8 mouse cellular contexts compared by ENCODE assay signal in the genomic region with DNA sequence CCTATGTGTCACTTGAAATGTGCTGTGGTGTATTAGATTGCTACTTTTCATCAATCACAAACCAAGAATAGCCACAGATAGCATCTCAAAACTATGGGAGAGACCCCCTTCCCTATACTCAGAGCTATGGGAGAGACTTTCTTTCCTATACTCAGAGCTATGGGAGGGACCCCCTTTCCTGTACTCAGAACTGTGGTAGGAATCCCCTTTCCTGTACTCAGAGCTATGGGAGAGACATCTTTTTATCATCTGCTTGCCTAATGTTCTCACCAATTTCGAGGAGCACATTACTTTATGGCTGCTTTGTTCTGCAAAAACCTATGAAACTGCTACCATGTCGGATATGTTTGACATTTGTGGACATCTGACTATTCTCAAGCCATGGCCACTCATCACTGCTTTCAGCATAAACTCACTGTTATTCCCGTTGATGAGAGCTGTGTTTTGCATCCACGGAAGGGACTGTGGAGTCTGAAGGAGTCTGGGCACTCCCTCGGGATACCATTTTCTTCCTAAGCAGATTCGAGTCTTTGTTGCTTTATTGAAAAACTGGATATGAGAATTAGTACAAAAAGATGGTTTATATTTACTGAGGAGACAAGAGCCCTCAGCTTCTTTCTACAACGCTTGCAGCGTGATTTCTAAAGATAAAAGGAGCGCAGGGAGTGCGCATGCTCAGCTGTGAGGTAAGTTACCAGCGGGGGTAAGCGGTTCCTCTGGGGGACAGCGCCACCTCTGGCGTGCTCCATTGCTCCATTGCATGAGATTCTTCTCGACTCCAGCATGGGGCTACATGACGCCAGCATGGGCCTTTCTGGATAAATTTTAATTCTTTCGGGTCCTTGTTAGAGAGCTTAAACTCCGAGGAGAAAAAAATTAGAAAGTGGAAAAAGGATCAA. TPM values are rescaled to one million over a fixed set of nuclear protein-coding genes. Genes with fewer than 3 reads are reported as not detected.
DNase-seq lines count a peak whose midpoint lies in the region; ATAC-seq and TF ChIP-seq lines count a peak whose summit lies in the region.

No protein-coding gene starts in this region.

- no peaks in the 10 kb centered on the region for H3K9me3 ChIP-seq in MEL (replicated peaks; ENCODE audit: insufficient read depth, low read length)
- H3K9me3 ChIP-seq in hindbrain, embryonic 10.5 days = no peaks in the 10 kb centered on the region
- H3K9me3 ChIP-seq in lung, postnatal 0 days (ENCODE audit: low read length) = no peaks in the 10 kb centered on the region

- TF ChIP-seq EP300 in MEL (IDR thresholded peaks at IDR 0.05; ENCODE audit: low read depth in 1 of 2, low read length in 2 of 2) = no peak
- TF ChIP-seq EP300 in lung, postnatal 0 days (IDR thresholded peaks at IDR 0.05) = no peak

- H3K36me3 ChIP-seq in MEL (ENCODE audit: control insufficient read depth in 1 of 2, insufficient read depth in 2 of 2, low read length in 2 of 2) = peaks cover 0 to 7% of the 10 kb centered on the region in 2 experiments; a peak in 2 of 4 replicates
- no peaks in the 10 kb centered on the region for H3K36me3 ChIP-seq in hindbrain, embryonic 10.5 days
- H3K36me3 ChIP-seq in lung, postnatal 0 days (ENCODE audit: insufficient read depth, low read length) = no peaks in the 10 kb centered on the region

- TF ChIP-seq RAD21 in MEL (IDR thresholded peaks at IDR 0.05; ENCODE audit: low read depth, low read length) = peak; percentile 81

- peak overlapping the region; percentile 49 to 66 for H3K4me3 ChIP-seq in MEL (ENCODE audit: control insufficient read depth in 1 of 2, insufficient read depth in 1 of 2, low read depth in 2 of 2, low read length in 2 of 2)
- H3K4me3 ChIP-seq in cerebellum, adult 2 months (replicated peaks; ENCODE audit: insufficient read depth, low read depth, low read length) = peak overlapping the region; percentile 54
- peak overlapping the region; percentile 42 for H3K4me3 ChIP-seq in hindbrain, embryonic 10.5 days
- H3K4me3 ChIP-seq in lung, postnatal 0 days (ENCODE audit: low read depth, low read length) = no peak overlapping the region

- peak in 1 of 2 experiments; percentile 40; a peak in 1 of 4 replicates for TF ChIP-seq POLR2A in MEL (IDR thresholded peaks at IDR 0.05; ENCODE audit: control insufficient read depth in 1 of 2, insufficient read depth in 1 of 2, low read depth in 1 of 2, low read length in 2 of 2, poor library complexity in 1 of 2)
- TF ChIP-seq POLR2A in cerebellum, adult 2 months (IDR thresholded peaks at IDR 0.05; ENCODE audit: borderline replicate concordance, insufficient read depth, low read length) = peak; percentile 46; the same call in 1 of the 2 replicates

- no peaks in the 10 kb centered on the region for H3K79me2 ChIP-seq in MEL (ENCODE audit: control insufficient read depth, insufficient read depth, low read length, poor library complexity)

- ATAC-seq in frontal cortex, adult (ENCODE audit: low TSS enrichment) = peak; percentile 99
- ATAC-seq in lung, postnatal 0 days = peak; percentile 70; the same call in 1 of the 2 replicates

- DNase-seq in MEL (ENCODE audit: low read depth, low spot score) = peak; percentile 95
- DNase-seq in cerebellum, adult 2 months = peak; percentile 74 to 75
- DNase-seq in hindbrain, embryonic 10.5 days (ENCODE audit: low spot score) = peak; percentile 79
- peak; percentile 58 to 72 for DNase-seq in layer of hippocampus, postnatal 14 days (ENCODE audit: low spot score in 2 of 2)
- peak; percentile 91 for DNase-seq in lung, postnatal 0 days (ENCODE audit: low spot score)
- DNase-seq in ovary, postnatal 36 days (ENCODE audit: low spot score) = peak; percentile 72
- DNase-seq in thymus, postnatal 10 days (ENCODE audit: low spot score in 2 of 2) = peak; percentile 53 to 86

- peak; percentile 86 to 97 (median 87) for TF ChIP-seq CTCF in MEL (IDR thresholded peaks at IDR 0.05 in 2 of 3, conservative IDR thresholded peaks at IDR 0.05 in 1 of 3; ENCODE audit: control insufficient read depth in 1 of 3, insufficient read depth in 1 of 3, low read depth in 2 of 3, low read length in 3 of 3, poor library complexity in 1 of 3, severe bottlenecking in 1 of 3)
- TF ChIP-seq CTCF in cerebellum, adult 2 months (IDR thresholded peaks at IDR 0.05; ENCODE audit: borderline replicate concordance, insufficient read depth, low read depth, low read length) = peak; percentile 89
- TF ChIP-seq CTCF in lung, postnatal 0 days (IDR thresholded peaks at IDR 0.05) = peak; percentile 85

- peak overlapping the region; percentile 34; the same call in 1 of the 2 replicates for H3K27ac ChIP-seq in MEL (ENCODE audit: control insufficient read depth, low read depth, low read length)
- no peak overlapping the region for H3K27ac ChIP-seq in cerebellum, adult 2 months (ENCODE audit: insufficient read depth, low read length)
- peak overlapping the region; percentile 73 for H3K27ac ChIP-seq in hindbrain, embryonic 10.5 days
- H3K27ac ChIP-seq in lung, postnatal 0 days (ENCODE audit: low read length) = no peak overlapping the region

- peaks cover 0 to 3% of the 10 kb centered on the region in 2 experiments; a peak in 3 of 4 replicates for H3K4me1 ChIP-seq in MEL (ENCODE audit: control insufficient read depth in 1 of 2, insufficient read depth in 2 of 2, low read length in 2 of 2)
- H3K4me1 ChIP-seq in cerebellum, adult 2 months (ENCODE audit: control insufficient read depth, insufficient read depth, low read length) = no peaks in the 10 kb centered on the region
- peaks cover 15% of the 10 kb centered on the region; the same call in 1 of the 2 replicates for H3K4me1 ChIP-seq in hindbrain, embryonic 10.5 days (replicated peaks)
- no peaks in the 10 kb centered on the region for H3K4me1 ChIP-seq in lung, postnatal 0 days (ENCODE audit: insufficient read depth, low read depth, low read length)

- peak overlapping the region; percentile 62 for H3K9ac ChIP-seq in MEL (ENCODE audit: control insufficient read depth, low read depth, low read length, poor library complexity, severe bottlenecking)
- no peak overlapping the region for H3K9ac ChIP-seq in lung, postnatal 0 days (replicated peaks; ENCODE audit: low read depth)

- peak overlapping the region; percentile 37 for H3K4me2 ChIP-seq in lung, postnatal 0 days (replicated peaks; ENCODE audit: low read depth, low read length)

- no peaks in the 10 kb centered on the region for H3K27me3 ChIP-seq in MEL (ENCODE audit: control insufficient read depth in 1 of 2, insufficient read depth in 2 of 2, low read length in 2 of 2)
- no peaks in the 10 kb centered on the region for H3K27me3 ChIP-seq in cerebellum, adult 2 months (ENCODE audit: control insufficient read depth, insufficient read depth, low read length)
- H3K27me3 ChIP-seq in hindbrain, embryonic 10.5 days (ENCODE audit: insufficient read depth, poor library complexity, severe bottlenecking) = no peaks in the 10 kb centered on the region
- H3K27me3 ChIP-seq in lung, postnatal 0 days (replicated peaks; ENCODE audit: insufficient read depth, low read length) = no peaks in the 10 kb centered on the region

- WGBS in cerebellum, adult 2 months = 26% methylated on average over 18 of the region's 18 CpGs
- 33% methylated on average over 18 of the region's 18 CpGs for WGBS in hindbrain, embryonic 10.5 days
- WGBS in lung, postnatal 0 days = 23% methylated on average over 18 of the region's 18 CpGs

TF ChIP-seq in MEL, 35 proteins besides CTCF, POLR2A, EP300 and RAD21 (continues in another document):
- TF ChIP-seq TBP (IDR thresholded peaks at IDR 0.05; ENCODE audit: low read depth, low read length) = no peak
- peak; percentile 52; the same call in 1 of the 2 replicates for TF ChIP-seq GATA1 (IDR thresholded peaks at IDR 0.05; ENCODE audit: low read depth, low read length)
- TF ChIP-seq GABPA (IDR thresholded peaks at IDR 0.05; ENCODE audit: low read depth, low read length) = no peak
- peak; percentile 92 for TF ChIP-seq NRF1 (IDR thresholded peaks at IDR 0.05; ENCODE audit: insufficient read depth, low read depth, low read length, poor library complexity, severe bottlenecking)
- no peak for TF ChIP-seq ELF1 (IDR thresholded peaks at IDR 0.05; ENCODE audit: low read depth, low read length)
- no peak for TF ChIP-seq MEF2A (IDR thresholded peaks at IDR 0.05; ENCODE audit: extremely low read depth, insufficient replicate concordance, low read depth, low read length, poor library complexity, severe bottlenecking)
- no peak for TF ChIP-seq CHD2 (IDR thresholded peaks at IDR 0.05; ENCODE audit: low read length)
- no peak for TF ChIP-seq ETS1 (IDR thresholded peaks at IDR 0.05; ENCODE audit: low read depth, low read length)
- peak; percentile 66 for TF ChIP-seq SMC3 (IDR thresholded peaks at IDR 0.05; ENCODE audit: low read depth, low read length)
- peak; percentile 70; the same call in 1 of the 2 replicates for TF ChIP-seq RCOR1 (IDR thresholded peaks at IDR 0.05; ENCODE audit: low read depth, low read length)
- no peak for TF ChIP-seq USF1 (IDR thresholded peaks at IDR 0.05; ENCODE audit: low read depth, low read length)

RNA-seq across cellular contexts. Expression of a gene that starts 14.7 kb away (rescaled TPM):
- total RNA-seq in MEL (2012; rRNA removed) = 3.9 and 6.6 TPM in 2 replicates
- 1 to 10 TPM in 1 of 2 experiments, not detected in 1; 7.0 TPM for polyA plus RNA-seq in MEL (2012; ENCODE audit: insufficient read depth in 1 of 2, insufficient read length in 2 of 2, low read depth in 1 of 2, low replicate concordance in 2 of 2, missing spikeins in 1 of 2)
- polyA plus RNA-seq in cerebellum, adult 2 months (2012; rRNA removed) = 45.6 and 45.7 TPM in 2 replicates
- 35.8 and 41.9 TPM in 2 replicates for polyA plus RNA-seq in hindbrain, embryonic 10.5 days (2016; fragmentation: Nextera tagmentation; extraction: Ambion mirVana)
- 100 to 1,000 TPM; 116 to 117 TPM for total RNA-seq in layer of hippocampus, postnatal 14 days (2021)
- polyA plus RNA-seq in lung, postnatal 0 days (2015; fragmentation: Nextera tagmentation; extraction: Ambion mirVana) = 11.8 and 14.3 TPM in 2 replicates

RNA-seq across cellular contexts. Expression of a gene that starts 38.8 kb away (rescaled TPM):
- 250 and 253 TPM in 2 replicates for total RNA-seq in MEL (2012; rRNA removed)
- polyA plus RNA-seq in MEL (2012; ENCODE audit: insufficient read depth in 1 of 2, insufficient read length in 2 of 2, low read depth in 1 of 2, low replicate concordance in 2 of 2, missing spikeins in 1 of 2) = 100 to 1,000 TPM in 1 of 2 experiments, not detected in 1; 177 TPM
- 87.6 and 91.4 TPM in 2 replicates for polyA plus RNA-seq in cerebellum, adult 2 months (2012; rRNA removed)
- polyA plus RNA-seq in hindbrain, embryonic 10.5 days (2016; fragmentation: Nextera tagmentation; extraction: Ambion mirVana) = 534 and 612 TPM in 2 replicates
- 100 to 1,000 TPM; 158 to 160 TPM for total RNA-seq in layer of hippocampus, postnatal 14 days (2021)
- polyA plus RNA-seq in lung, postnatal 0 days (2015; fragmentation: Nextera tagmentation; extraction: Ambion mirVana) = 233 and 240 TPM in 2 replicates

RNA-seq across cellular contexts. Expression of a gene that starts 39.3 kb away (rescaled TPM):
- 635 and 657 TPM in 2 replicates for total RNA-seq in MEL (2012; rRNA removed)
- 1,000 to 10,000 TPM; 1,226 to 1,710 TPM for polyA plus RNA-seq in MEL (2012; ENCODE audit: insufficient read depth in 1 of 2, insufficient read length in 2 of 2, low read depth in 1 of 2, low replicate concordance in 2 of 2, missing spikeins in 1 of 2)
- polyA plus RNA-seq in cerebellum, adult 2 months (2012; rRNA removed) = 629 and 642 TPM in 2 replicates
- polyA plus RNA-seq in hindbrain, embryonic 10.5 days (2016; fragmentation: Nextera tagmentation; extraction: Ambion mirVana) = 1,586 and 2,252 TPM in 2 replicates
- 100 to 1,000 TPM; 544 to 550 TPM for total RNA-seq in layer of hippocampus, postnatal 14 days (2021)
- polyA plus RNA-seq in lung, postnatal 0 days (2015; fragmentation: Nextera tagmentation; extraction: Ambion mirVana) = 613 and 721 TPM in 2 replicates

Comparison
In these comparisons a context has a peak if more than half of its experiments do, and no peak if none do; other contexts are left out.
1. H3K27ac ChIP-seq: peak in MEL (single experiment) and hindbrain, embryonic 10.5 days (single experiment); none in cerebellum, adult 2 months (single experiment) and lung, postnatal 0 days (single experiment).
2. Peak in every context shown above with its lines, with median percentiles within 50 percentile points of each other: DNase-seq and CTCF ChIP-seq.